Mouse (Mus musculus) mesoderm, embryonic 11.5 days (tissue): Measurements from ENCODE around the gene Vps8.

ENCODE experiments used
- DNase-seq: peaks from one replicate; pipeline ENCODE4 v3.0.0-alpha.2; 2012; ENCODE audit warnings: low read depth, low spot score

The Vps8 gene

GRCm38 (mm10) chr16:21549751-21550150 is 126.8 kb downstream of the Vps8 start:
- DNase-seq: no peak

DNA sequence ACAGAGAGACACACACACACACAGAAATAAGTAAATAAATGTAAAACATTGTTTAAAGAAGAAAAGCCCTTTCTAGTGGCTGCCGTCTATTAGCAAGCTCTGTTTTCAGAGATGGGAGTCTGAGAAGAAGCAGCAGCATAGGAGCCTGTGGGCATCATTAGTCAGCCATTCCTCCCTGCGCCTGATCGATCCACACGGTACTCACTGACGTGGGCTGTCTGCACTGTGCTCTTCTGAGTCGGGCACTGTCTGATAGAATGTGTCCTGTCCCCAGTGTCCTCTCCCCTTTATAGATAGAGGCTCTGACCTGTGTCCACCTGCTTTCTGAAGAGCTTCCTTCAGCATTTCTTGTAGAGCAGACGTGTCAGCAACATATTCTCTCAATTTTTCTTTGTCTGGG is 127.5 kb downstream of the Vps8 start:
- DNase-seq: no peak

- DNase-seq: no peak
These were observed 130.6 kb downstream of the Vps8 start for GRCm38 (mm10) chr16:21553506-21553905.

- no peak for DNase-seq
These were observed 139.8 kb downstream of the Vps8 start for GRCm38 (mm10) chr16:21562625-21563300.

GRCm38 (mm10) chr16:21563322-21563721 is 140.4 kb downstream of the Vps8 start:
- DNase-seq: no peak

DNA sequence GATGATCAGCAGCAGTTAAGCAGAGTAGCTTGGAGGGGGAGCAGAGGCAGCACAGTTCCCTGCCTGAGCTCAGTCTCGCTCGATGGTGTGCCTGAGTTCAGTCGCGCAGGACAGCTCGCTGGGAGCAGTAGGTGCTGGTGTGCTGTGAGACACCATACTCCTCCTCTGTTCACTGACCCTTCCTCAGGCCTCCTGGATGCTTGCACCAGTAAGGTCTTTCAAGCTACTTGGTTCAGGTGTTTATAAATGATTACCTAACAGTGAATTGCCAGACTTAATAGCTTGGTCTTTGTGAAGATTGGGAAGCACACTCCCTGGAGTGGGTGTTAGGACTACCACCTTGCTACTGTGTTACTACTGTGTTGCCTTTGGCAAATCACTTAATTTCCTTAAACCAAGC is 144.2 kb downstream of the Vps8 start:
- DNase-seq: no peak

- DNase-seq: no peak
These were observed 147.0 kb downstream of the Vps8 start for GRCm38 (mm10) chr16:21569952-21570351.

- DNase-seq: no peak
These were observed 147.9 kb downstream of the Vps8 start for GRCm38 (mm10) chr16:21570786-21571185.

DNA sequence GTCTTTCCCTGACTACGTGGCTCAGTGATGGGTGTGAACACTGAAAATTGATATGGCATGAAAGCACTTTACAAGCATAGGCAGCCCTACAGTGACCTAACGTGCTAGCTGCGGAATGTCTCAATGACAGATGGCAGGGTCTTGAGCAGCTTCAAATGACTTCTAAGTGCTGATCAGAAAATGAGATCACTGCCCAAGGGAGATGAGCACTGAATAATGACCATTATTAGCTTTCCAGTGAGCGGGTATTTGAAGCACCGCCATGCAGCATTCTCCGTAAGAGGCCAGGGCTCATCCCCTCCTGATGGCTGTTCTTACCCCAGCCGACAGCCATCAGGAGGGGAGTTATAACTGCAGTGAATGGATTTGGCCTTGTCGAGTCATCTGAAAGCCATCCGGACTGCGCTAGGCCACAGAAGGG is 153.1 kb downstream of the Vps8 start:
- DNase-seq: peak; percentile 67

GRCm38 (mm10) chr16:21589110-21589509 is 166.2 kb downstream of the Vps8 start:
- no peak for DNase-seq

- DNase-seq: peak; percentile 21
These were observed 167.9 kb downstream of the Vps8 start for GRCm38 (mm10) chr16:21590806-21591205.

GRCm38 (mm10) chr16:21591511-21591910 is 168.6 kb downstream of the Vps8 start:
- DNase-seq: no peak

DNA sequence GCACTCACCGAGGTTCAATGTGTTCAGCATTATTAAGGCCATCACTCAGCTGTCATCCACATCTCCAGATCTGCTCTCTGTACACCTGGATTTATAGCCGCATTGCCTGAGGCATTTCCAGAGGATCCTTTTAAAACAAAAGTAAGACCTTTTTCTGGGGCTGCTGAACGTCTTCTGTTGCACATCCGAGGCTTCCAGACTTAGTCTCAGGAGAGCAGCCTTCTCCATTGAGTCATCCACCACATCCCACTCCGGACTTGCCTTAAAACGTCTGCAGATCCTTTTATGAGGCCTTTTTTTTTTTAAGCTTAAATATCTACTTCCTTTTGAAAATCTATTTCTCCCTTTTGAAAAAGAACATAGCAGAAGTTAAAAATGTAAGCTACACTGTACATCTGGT is 172.6 kb downstream of the Vps8 start:
- DNase-seq: no peak

DNA sequence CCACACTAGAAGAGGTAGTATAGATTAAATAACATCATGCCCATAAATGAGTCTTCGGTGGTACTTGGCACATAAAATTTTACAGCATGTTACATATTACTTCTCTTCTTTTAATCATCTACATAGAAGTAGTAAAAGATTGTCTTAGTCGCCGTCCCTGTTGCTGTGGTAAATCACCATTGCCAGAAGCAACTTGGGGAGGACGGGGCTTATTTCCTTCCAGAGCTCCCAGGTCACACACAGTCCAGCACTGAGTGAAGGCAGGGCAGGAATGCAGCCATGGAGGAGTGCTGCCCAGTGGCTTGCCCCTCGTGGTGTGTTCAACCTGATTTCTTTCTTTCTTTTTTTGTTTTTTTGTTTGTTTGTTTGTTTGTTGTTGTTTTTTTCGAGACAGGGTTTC is 181.4 kb downstream of the Vps8 start:
- DNase-seq: no peak

DNA sequence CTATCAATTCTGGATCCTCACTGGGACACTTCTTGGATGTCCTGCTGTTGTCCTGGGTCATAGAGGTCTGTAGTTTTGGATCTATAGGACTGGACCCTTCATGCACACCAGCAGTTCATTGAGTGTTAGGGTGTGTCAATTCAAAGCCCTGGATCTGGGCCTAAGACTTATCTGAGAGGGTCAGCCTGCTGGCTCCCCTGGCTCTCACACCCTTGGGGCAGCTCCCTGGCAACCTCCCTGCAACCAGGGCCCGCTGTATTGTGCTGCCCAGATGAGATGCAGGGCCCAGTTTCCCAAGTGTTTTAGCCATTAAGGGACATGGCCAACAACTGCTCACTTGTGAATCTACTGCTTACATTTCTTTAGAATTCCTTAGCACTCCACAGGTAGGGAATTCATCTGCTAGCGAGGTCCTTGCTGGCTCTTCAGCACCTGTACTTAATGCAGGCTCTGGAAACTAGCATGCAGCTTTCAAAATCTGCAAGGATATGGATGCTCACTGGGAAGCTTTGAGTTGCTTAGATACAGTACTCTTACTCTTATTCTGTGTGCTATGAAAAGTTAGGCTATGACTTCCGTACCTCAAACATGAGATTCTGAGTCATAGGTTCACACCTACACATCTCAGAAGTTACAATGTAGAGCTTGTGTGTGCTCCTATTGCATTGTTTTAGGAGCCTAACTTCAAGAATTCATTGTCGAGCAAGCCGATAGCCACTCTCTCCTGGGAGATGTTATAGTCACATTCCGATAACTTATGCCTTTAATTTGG is 183.5 kb downstream of the Vps8 start:
- no peak for DNase-seq

DNA sequence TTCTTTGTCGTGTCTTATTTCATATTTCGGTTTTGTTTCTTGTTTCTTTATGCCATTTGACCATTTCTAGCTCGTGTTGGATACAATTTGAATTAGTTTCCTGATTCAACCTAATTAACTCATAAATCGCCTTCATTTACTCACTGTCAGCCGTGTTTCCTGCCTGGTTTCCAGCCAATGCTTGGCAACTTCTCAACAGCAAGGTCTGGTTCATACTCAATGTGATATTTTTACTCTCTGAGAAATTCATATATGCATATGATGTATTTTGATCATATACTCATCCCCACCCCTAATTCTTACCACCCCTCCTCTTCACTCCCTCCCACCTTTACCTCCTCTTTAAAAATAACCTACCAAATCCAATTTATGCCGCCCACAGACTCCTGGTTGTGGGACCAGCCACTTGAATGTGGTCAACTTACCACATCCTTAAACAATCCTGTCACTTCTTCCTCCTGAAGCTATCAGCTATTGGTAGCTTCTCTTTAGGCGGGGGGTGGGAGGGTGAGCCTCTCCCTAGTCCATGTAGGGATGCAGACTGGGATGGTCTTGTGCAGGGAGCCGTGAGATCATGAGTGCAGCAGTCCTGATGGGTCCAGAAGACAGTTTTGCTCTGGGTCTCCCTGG is 184.2 kb downstream of the Vps8 start:
- DNase-seq: no peak

DNA sequence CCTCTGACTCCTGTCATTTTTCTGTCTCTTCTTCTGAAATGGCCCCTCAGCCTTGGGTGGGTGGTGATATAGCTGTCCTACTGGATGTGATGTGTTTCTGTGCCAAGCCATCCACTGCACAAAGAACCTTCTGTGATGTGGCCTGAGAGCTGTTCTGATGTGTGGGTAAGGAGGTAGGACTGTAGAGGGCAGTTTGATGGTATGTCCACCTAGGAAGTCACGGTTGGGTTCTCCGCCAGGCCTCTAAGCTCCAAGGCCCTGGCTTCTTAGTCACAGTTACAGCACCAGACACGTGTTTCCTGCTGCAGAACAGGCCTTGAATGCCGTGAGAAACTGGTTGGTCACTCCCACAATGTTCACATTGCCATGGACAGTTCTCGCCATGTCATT is 184.7 kb downstream of the Vps8 start:
- no peak for DNase-seq

- no peak for DNase-seq
These were observed 185.4 kb downstream of the Vps8 start for GRCm38 (mm10) chr16:21608176-21608865.

DNA sequence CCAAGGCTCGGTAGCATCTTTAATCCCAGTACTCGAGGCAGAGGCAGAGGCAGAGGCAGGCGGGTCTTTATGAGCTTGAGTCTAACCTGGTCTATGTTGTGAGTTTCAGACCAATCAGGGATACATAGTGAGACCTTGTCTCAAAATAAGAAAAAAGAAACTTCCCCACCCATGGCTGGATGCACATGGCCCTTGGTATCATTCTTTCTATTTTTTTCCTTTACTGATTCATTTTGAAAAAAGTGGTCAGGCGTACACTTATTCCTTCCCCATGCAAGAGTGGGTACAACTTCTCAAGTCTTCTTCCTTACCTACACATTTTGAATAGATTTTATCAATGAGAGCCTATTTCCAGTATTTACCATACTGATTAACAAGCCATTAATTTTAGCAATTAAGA is 187.6 kb downstream of the Vps8 start:
- DNase-seq: no peak

GRCm38 (mm10) chr16:21615802-21616201 is 192.9 kb downstream of the Vps8 start:
- peak; percentile 57 for DNase-seq

DNA sequence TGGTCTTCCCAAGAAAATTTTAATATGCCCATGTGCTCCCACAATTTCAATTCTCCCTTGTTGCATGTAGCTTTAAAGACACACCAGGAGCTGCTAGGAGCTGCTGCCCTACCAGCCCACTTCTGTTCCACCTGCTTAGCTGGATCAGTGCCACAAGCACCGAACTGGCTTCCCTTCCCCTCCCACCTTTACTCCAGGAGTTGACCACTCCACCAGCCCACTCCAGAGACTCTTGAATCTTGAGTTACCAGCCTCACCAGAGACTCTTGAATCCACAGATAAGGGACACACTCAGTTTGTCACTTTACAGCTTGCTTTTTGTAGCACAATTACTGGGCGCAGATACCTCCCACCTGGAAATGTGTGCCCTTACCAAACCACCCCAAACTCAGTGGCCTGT is 197.7 kb downstream of the Vps8 start:
- no peak for DNase-seq
